Mouse (Mus musculus): ENCODE data around the gene Zfpm1. TPM values are rescaled to one million over a fixed set of nuclear protein-coding genes. Genes with fewer than 3 reads are reported as not detected.

The Zfpm1 gene
- polyA plus RNA-seq, 1 experiment from 2014 or later: 6.1 TPM

GRCm38 (mm10) chr8:122282501-122283355, 787 bp downstream of the Zfpm1 start:
- H3K9me3 ChIP-seq (ENCODE audit: control insufficient read depth, low read length): no peaks in the 10 kb centered on the region
- peak overlapping the region; percentile 75 to 87 for H3K4me3 ChIP-seq (ENCODE audit: control insufficient read depth in 1 of 2, insufficient read depth in 1 of 2, low read depth in 1 of 2, low read length in 2 of 2)
- H3K36me3 ChIP-seq (ENCODE audit: control insufficient read depth, insufficient read depth, low read length): peaks cover 5% of the 10 kb centered on the region; the same call in 1 of the 2 replicates
- no peak for ATAC-seq (ENCODE audit: insufficient number of reproducible peaks, insufficient read depth, low FRiP score, low read depth)
- 1% methylated on average over 57 of the region's 70 CpGs for WGBS
- peak overlapping the region; percentile 94 for H3K9ac ChIP-seq (ENCODE audit: low read length)
- H3K27ac ChIP-seq (replicated peaks in 1 of 2; ENCODE audit: control insufficient read depth in 1 of 2, insufficient read depth in 1 of 2, low read depth in 2 of 2, low read length in 2 of 2): peak overlapping the region; percentile 11 to 88
- H3K27me3 ChIP-seq (ENCODE audit: control insufficient read depth, insufficient read depth, low read length): no peaks in the 10 kb centered on the region
- H3K4me2 ChIP-seq (ENCODE audit: low read length): peak overlapping the region; percentile 90
- H3K4me1 ChIP-seq (ENCODE audit: control insufficient read depth in 2 of 2, insufficient read depth in 2 of 2, low read length in 2 of 2): peaks cover 41 to 52% of the 10 kb centered on the region in 2 experiments

GRCm38 (mm10) chr8:122283356-122284202, 1.6 kb downstream of the Zfpm1 start:
- peaks cover 48 to 61% of the 10 kb centered on the region in 2 experiments for H3K4me1 ChIP-seq (ENCODE audit: control insufficient read depth in 2 of 2, insufficient read depth in 2 of 2, low read length in 2 of 2)
- WGBS: 0% methylated on average over 37 of the region's 37 CpGs

GRCm38 (mm10) chr8:122284203-122284658, 2.3 kb downstream of the Zfpm1 start:
- H3K36me3 ChIP-seq (ENCODE audit: control insufficient read depth, insufficient read depth, low read length): peaks cover 7% of the 10 kb centered on the region; the same call in 1 of the 2 replicates
- H3K4me1 ChIP-seq (ENCODE audit: control insufficient read depth in 2 of 2, insufficient read depth in 2 of 2, low read length in 2 of 2): peaks cover 54 to 67% of the 10 kb centered on the region in 2 experiments
- 2% methylated on average over 32 of the region's 33 CpGs for WGBS
- ATAC-seq (ENCODE audit: insufficient number of reproducible peaks, insufficient read depth, low FRiP score, low read depth): no peak
- H3K4me2 ChIP-seq (ENCODE audit: low read length): peak overlapping the region; percentile 90
- H3K27me3 ChIP-seq (ENCODE audit: control insufficient read depth, insufficient read depth, low read length): no peaks in the 10 kb centered on the region
- peak overlapping the region; percentile 11 to 88 for H3K27ac ChIP-seq (replicated peaks in 1 of 2; ENCODE audit: control insufficient read depth in 1 of 2, insufficient read depth in 1 of 2, low read depth in 2 of 2, low read length in 2 of 2)
- H3K9me3 ChIP-seq (ENCODE audit: control insufficient read depth, low read length): no peaks in the 10 kb centered on the region
- peak overlapping the region; percentile 94 for H3K9ac ChIP-seq (ENCODE audit: low read length)
- peak overlapping the region; percentile 75 to 87 for H3K4me3 ChIP-seq (ENCODE audit: control insufficient read depth in 1 of 2, insufficient read depth in 1 of 2, low read depth in 1 of 2, low read length in 2 of 2)

More at GRCm38 (mm10) chr8:122283356-122284202, 1.6 kb downstream of the Zfpm1 start:
- H3K4me3 ChIP-seq (ENCODE audit: control insufficient read depth in 1 of 2, insufficient read depth in 1 of 2, low read depth in 1 of 2, low read length in 2 of 2): peak overlapping the region; percentile 75 to 87
- no peaks in the 10 kb centered on the region for H3K9me3 ChIP-seq (ENCODE audit: control insufficient read depth, low read length)
- peaks cover 7% of the 10 kb centered on the region; the same call in 1 of the 2 replicates for H3K36me3 ChIP-seq (ENCODE audit: control insufficient read depth, insufficient read depth, low read length)
- H3K4me2 ChIP-seq (ENCODE audit: low read length): peak overlapping the region; percentile 90
- no peak for ATAC-seq (ENCODE audit: insufficient number of reproducible peaks, insufficient read depth, low FRiP score, low read depth)
- H3K9ac ChIP-seq (ENCODE audit: low read length): peak overlapping the region; percentile 94
- no peaks in the 10 kb centered on the region for H3K27me3 ChIP-seq (ENCODE audit: control insufficient read depth, insufficient read depth, low read length)
- H3K27ac ChIP-seq (replicated peaks in 1 of 2; ENCODE audit: control insufficient read depth in 1 of 2, insufficient read depth in 1 of 2, low read depth in 2 of 2, low read length in 2 of 2): peak overlapping the region; percentile 11 to 88

GRCm38 (mm10) chr8:122284659-122285261, 2.8 kb downstream of the Zfpm1 start:
- H3K4me2 ChIP-seq (ENCODE audit: low read length): peak overlapping the region; percentile 90
- ATAC-seq (ENCODE audit: insufficient number of reproducible peaks, insufficient read depth, low FRiP score, low read depth): no peak
- H3K9me3 ChIP-seq (ENCODE audit: control insufficient read depth, low read length): no peaks in the 10 kb centered on the region
- peak overlapping the region; percentile 75 to 87 for H3K4me3 ChIP-seq (ENCODE audit: control insufficient read depth in 1 of 2, insufficient read depth in 1 of 2, low read depth in 1 of 2, low read length in 2 of 2)
- H3K36me3 ChIP-seq (ENCODE audit: control insufficient read depth, insufficient read depth, low read length): peaks cover 7% of the 10 kb centered on the region; the same call in 1 of the 2 replicates
- H3K27ac ChIP-seq (replicated peaks in 1 of 2; ENCODE audit: control insufficient read depth in 1 of 2, insufficient read depth in 1 of 2, low read depth in 2 of 2, low read length in 2 of 2): peak overlapping the region in 1 of 2 experiments; percentile 88; a peak in 1 of 4 replicates
- peaks cover 57 to 73% of the 10 kb centered on the region in 2 experiments for H3K4me1 ChIP-seq (ENCODE audit: control insufficient read depth in 2 of 2, insufficient read depth in 2 of 2, low read length in 2 of 2)
- no peaks in the 10 kb centered on the region for H3K27me3 ChIP-seq (ENCODE audit: control insufficient read depth, insufficient read depth, low read length)
- WGBS: 16% methylated on average over 21 of the region's 21 CpGs
- H3K9ac ChIP-seq (ENCODE audit: low read length): peak overlapping the region; percentile 94

GRCm38 (mm10) chr8:122285727-122286126, 3.8 kb downstream of the Zfpm1 start:
- WGBS: 56% methylated on average over 6 of the region's 6 CpGs

GRCm38 (mm10) chr8:122286899-122287298, 5.0 kb downstream of the Zfpm1 start:
- no peaks in the 10 kb centered on the region for H3K9me3 ChIP-seq (ENCODE audit: control insufficient read depth, low read length)
- no peak for ATAC-seq (ENCODE audit: insufficient number of reproducible peaks, insufficient read depth, low FRiP score, low read depth)
- WGBS: 31% methylated on average over 10 of the region's 10 CpGs
- no peak overlapping the region for H3K27ac ChIP-seq (replicated peaks in 1 of 2; ENCODE audit: control insufficient read depth in 1 of 2, insufficient read depth in 1 of 2, low read depth in 2 of 2, low read length in 2 of 2)
- no peaks in the 10 kb centered on the region for H3K27me3 ChIP-seq (ENCODE audit: control insufficient read depth, insufficient read depth, low read length)
- H3K4me2 ChIP-seq (ENCODE audit: low read length): peak overlapping the region; percentile 90; the same call in 1 of the 2 replicates
- peak overlapping the region; percentile 54 for H3K9ac ChIP-seq (ENCODE audit: low read length)
- H3K4me3 ChIP-seq (ENCODE audit: control insufficient read depth in 1 of 2, insufficient read depth in 1 of 2, low read depth in 1 of 2, low read length in 2 of 2): no peak overlapping the region
- peaks cover 7% of the 10 kb centered on the region; the same call in 1 of the 2 replicates for H3K36me3 ChIP-seq (ENCODE audit: control insufficient read depth, insufficient read depth, low read length)
- H3K4me1 ChIP-seq (ENCODE audit: control insufficient read depth in 2 of 2, insufficient read depth in 2 of 2, low read length in 2 of 2): peaks cover 66 to 81% of the 10 kb centered on the region in 2 experiments

More at GRCm38 (mm10) chr8:122285727-122286126, 3.8 kb downstream of the Zfpm1 start:
- Histone ChIP-seq H3K4me2 (ENCODE audit: low read length) (peak overlapping the region; percentile 90), H3K36me3 (ENCODE audit: control insufficient read depth, insufficient read depth, low read length) (peaks cover 7% of the 10 kb centered on the region; the same call in 1 of the 2 replicates), H3K9ac (ENCODE audit: low read length) (peak overlapping the region; percentile 94; the same call in 1 of the 2 replicates), H3K4me3 (ENCODE audit: control insufficient read depth in 1 of 2, insufficient read depth in 1 of 2, low read depth in 1 of 2, low read length in 2 of 2) (no peak overlapping the region), H3K27ac (replicated peaks in 1 of 2; ENCODE audit: control insufficient read depth in 1 of 2, insufficient read depth in 1 of 2, low read depth in 2 of 2, low read length in 2 of 2) (0 out of 4 replicates have a peak overlapping the region, but pooled peaks of 1 of the 2 experiments have one; percentile 14), H3K4me1 (ENCODE audit: control insufficient read depth in 2 of 2, insufficient read depth in 2 of 2, low read length in 2 of 2) (peaks cover 58 to 73% of the 10 kb centered on the region in 2 experiments), H3K9me3 (ENCODE audit: control insufficient read depth, low read length) (no peaks in the 10 kb centered on the region), H3K27me3 (ENCODE audit: control insufficient read depth, insufficient read depth, low read length) (no peaks in the 10 kb centered on the region)
- ATAC-seq (ENCODE audit: insufficient number of reproducible peaks, insufficient read depth, low FRiP score, low read depth): no peak
